Mouse (Mus musculus) cerebellum, adult 11-12 months (tissue): ENCODE data around the gene Atg9b.

ENCODE experiments used
- DNase-seq: peaks from one replicate; pipeline ENCODE4 v3.0.0; 2022

Atg9b gene

GRCm38 (mm10) chr5:24380499-24380898, 11.4 kb downstream of the Atg9b start:
- DNase-seq: no peak

DNA sequence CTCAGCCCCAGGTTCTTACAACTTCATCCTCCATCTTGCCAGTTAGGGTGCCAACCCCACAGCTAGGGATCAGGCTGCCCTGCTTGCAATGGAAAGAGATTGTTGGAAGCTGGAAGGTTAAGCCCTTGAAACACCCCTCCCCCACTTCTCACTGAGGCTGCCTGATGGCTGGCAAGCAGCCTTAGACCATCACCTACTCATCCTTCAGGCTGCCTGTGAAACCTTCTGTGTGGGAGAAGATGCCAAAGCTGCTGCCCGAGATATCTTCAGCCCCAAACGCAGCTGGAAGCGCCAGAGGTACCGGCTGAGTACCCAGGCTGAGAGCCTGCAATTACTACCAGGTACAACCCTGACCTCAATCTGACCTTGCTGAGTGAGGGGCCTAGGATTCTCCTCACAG, 12.4 kb downstream of the Atg9b start:
- DNase-seq: no peak

GRCm38 (mm10) chr5:24378700-24379099, 13.2 kb downstream of the Atg9b start:
- no peak for DNase-seq

DNA sequence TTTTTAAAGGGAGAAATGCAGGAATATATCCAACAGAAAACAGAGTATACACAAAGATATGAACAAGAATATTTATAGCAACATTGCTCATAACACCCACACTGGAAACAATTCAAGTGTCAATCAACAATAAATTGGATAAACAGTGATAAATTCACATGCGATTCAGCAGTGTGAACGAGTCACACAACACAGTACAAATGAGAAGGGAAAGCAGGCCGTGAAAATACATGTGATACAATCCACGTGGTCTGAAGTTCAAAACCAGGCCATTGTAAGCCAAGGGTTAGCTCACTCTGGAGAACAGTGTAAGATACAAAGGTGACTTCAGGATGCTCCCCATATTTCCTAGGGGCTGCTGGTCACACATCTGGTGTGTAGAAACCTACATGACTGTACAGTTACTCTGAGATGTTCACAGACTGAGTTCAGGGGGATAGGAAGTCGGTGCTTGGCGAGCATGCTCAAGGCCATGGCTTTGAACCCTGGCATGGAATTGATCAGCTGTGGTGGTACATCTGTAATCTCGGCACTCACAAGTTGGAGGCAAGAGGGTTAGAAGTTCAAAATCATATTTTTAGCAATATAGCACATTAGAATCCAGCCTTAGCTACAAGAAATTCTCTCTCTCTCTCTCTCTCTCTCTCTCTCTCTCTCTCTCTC, 17.1 kb downstream of the Atg9b start:
- DNase-seq: no peak

DNA sequence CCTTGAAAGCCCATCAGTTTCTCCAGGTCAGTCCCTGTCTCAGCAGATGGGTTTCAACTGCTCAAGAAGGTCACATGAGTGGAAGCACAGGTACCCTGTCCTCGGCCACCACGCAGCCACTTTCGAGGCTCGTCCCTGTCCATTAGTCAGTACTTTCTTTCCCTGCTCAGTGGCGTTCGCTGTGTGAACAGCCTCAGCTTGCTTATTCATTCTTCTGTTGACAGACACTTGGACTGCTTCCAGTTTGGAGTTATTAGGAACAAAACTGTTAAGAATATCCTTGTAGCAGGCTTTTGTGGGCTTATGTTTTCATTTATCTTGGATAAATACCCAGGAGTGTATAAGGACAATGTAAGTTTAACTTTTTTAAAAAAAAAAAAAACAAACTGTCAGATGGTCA, 17.7 kb downstream of the Atg9b start:
- DNase-seq: no peak

- no peak for DNase-seq
Measured at GRCm38 (mm10) chr5:24373807-24374206, 18.1 kb downstream of the Atg9b start.

GRCm38 (mm10) chr5:24369767-24370166, 22.2 kb downstream of the Atg9b start:
- DNase-seq: no peak

DNA sequence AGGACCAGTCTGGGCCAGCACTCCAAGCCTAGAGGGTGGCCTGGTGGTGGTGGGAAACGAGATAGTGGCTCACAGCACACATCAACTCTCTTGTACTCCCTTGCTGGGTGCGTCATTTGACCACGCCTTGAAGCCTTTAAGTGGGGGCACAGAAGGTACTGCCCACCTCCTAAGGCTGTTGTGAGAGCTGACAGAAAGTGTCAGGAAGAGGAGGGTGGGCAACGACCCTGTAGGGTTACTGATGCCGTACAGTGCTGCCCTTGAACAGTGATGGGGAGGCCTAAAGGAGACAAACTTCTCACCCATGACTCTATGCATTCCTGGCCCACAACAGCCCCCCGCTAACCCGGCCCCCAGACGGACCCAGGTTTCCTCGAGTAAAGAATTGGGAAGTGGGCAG, 25.5 kb downstream of the Atg9b start:
- no peak for DNase-seq

GRCm38 (mm10) chr5:24365528-24365927, 26.4 kb downstream of the Atg9b start:
- DNase-seq: no peak

GRCm38 (mm10) chr5:24364963-24365362, 27.0 kb downstream of the Atg9b start:
- DNase-seq: no peak

DNA sequence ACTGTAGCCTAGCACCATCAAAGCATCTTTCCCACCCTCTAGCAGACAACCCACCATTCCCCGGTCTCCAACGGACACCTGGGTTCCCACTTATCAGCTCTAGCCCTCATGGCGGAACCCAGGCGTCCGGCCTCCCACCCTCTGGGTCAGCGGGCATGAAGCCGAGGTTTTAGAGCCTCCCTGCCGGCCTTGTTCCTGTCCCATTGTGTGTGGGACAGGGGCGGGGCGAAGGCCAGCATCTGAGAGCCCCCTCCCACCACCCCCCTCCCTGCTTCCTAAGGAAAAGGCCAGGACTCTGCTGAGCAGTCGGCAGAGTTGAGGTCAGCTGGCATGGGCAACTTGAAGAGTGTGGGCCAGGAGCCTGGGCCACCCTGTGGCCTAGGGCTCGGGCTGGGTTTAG, 27.4 kb downstream of the Atg9b start, which contains the start of gene Nos3:
Gene Nos3 (plus strand): TSS at position 303 of the 400 bp plus-strand sequence.
- no peak for DNase-seq

- no peak for DNase-seq
Measured at GRCm38 (mm10) chr5:24364061-24364460, 27.9 kb downstream of the Atg9b start.

GRCm38 (mm10) chr5:24363467-24363866, 28.5 kb downstream of the Atg9b start:
- no peak for DNase-seq

- DNase-seq: peak; percentile 77
Measured at GRCm38 (mm10) chr5:24360792-24361454, 31.0 kb downstream of the Atg9b start.

GRCm38 (mm10) chr5:24357461-24357860, 34.5 kb downstream of the Atg9b start:
- no peak for DNase-seq

DNA sequence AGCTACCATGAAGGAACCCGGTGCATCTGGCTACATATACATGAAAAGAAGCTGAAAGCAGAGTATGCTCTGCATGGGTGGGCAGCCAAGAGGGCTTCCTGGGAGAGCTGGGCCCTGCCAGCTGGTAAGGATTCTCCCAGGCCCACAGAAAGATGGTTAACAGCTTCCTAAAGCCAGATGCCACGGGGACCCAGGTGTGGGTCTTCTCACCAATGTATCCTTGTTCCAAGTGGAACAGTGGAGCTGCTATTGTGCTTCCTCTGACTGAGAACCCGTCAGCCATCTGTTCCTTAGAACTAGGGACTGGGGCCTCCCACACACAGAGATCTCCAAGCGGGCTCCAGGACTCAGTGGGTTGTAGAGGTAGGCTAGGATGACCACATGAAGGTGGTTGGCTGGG, 35.2 kb downstream of the Atg9b start:
- no peak for DNase-seq

DNA sequence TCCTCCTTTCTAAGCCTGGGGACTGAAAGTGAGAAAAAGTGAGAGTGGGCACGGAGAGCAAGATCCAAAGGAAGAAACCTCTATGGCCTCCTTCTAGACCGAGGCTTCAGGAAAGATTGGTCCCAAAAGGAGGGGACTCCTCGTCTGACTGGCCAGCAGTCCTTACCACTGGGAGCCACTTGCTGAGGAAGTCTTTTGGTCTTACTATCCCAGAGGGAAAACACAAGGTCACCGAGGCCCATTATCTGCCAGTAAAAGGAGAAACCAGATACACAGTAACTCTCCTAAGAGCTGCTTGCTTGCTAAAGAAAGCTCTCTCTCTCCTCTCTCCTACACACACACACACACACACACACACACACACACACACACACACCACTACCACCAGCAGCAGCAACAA, 38.6 kb downstream of the Atg9b start:
- no peak for DNase-seq

GRCm38 (mm10) chr5:24352251-24352859, 39.6 kb downstream of the Atg9b start:
- peak; percentile 66 for DNase-seq

- peak; percentile 88 for DNase-seq
Measured at GRCm38 (mm10) chr5:24351701-24352171, 40.2 kb downstream of the Atg9b start.

- no peak for DNase-seq
Measured at GRCm38 (mm10) chr5:24351278-24351677, 40.7 kb downstream of the Atg9b start, which contains the start of gene Kcnh2. TSS of gene Kcnh2 (minus strand) at chr5:24351604.

GRCm38 (mm10) chr5:24350531-24351250, 41.3 kb downstream of the Atg9b start:
- DNase-seq: peak; percentile 64

- DNase-seq: peak; percentile 53
Measured at GRCm38 (mm10) chr5:24350073-24350472, 41.9 kb downstream of the Atg9b start.

DNA sequence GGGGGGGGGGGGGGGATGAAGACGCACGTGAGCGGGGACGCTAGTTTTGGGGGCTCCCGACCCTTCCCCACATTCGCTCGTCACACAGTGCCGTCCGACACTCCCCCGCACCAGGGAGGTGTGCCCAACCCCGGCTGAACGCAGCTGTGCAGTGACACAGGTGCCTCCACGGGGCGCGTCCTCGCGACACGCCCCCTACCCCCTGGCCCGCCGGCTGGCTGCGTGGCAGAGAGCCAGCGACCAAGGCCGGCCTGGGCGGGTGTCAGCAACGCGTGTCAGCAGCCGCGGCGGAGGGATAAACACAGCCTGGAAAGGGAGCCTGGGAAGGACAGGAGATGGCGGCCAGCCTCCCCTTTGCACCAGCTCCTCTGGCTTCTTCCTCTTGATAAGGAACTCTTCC, 43.4 kb downstream of the Atg9b start:
- peak; percentile 55 for DNase-seq
